ENCODE assay signal across 10 mouse cellular contexts in the genomic region with DNA sequence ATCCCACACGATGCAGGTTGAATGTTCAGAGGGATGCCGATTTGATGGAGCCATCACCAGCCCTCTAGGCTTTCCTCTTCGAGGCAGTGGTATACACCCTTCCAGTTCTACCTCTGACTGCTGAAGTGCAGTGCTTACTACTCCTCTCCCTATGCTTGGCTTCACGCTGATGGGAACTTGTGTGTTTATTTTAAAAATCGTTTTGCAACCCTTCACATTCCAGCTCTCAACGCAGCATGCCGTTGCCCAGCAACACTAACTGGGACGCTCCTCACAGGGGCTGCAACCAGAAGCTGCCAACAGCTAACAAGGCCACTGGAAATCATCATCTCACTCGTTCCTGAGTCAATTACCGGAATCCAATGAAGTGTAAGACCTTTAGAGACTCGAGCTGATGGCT.
DNase-seq lines count a peak whose midpoint lies in the region; ATAC-seq lines count a peak whose summit lies in the region.
"Had no signal": no experiment of that assay in that cellular context is flagged by ENCODE, and none has a peak within 500 bp of the region (broad histone marks: within the 10 kb centered on the region; RNA-seq: fewer than 3 reads in every experiment).

No protein-coding gene starts in this region.

- peak; percentile 53; the same call in 1 of the 2 replicates for ATAC-seq in heart, embryonic 12.5 days (ENCODE audit: insufficient number of reproducible peaks, low FRiP score)

- no peaks in the 10 kb centered on the region for H3K27me3 ChIP-seq in heart, embryonic 12.5 days (replicated peaks)
- H3K27me3 ChIP-seq: embryonic facial prominence, embryonic 13.5 days; liver, embryonic 15.5 days had no signal

- intact Hi-C loops in heart, postnatal 10 days (cut with DNase I), result no loop called here
- intact Hi-C loops in left cerebral cortex, postnatal 4 days (cut with DNase I), result no loop called here

- 44% methylated on average over 11 of the region's 11 CpGs for WGBS in heart, embryonic 12.5 days

- peak overlapping the region; percentile 21; the same call in 1 of the 2 replicates for H3K27ac ChIP-seq in heart, embryonic 12.5 days (ENCODE audit: poor library complexity, severe bottlenecking)
- H3K27ac ChIP-seq: embryonic facial prominence, embryonic 13.5 days; liver, embryonic 15.5 days had no signal

- no peak overlapping the region for H3K4me3 ChIP-seq in heart, embryonic 12.5 days
- H3K4me3 ChIP-seq: embryonic facial prominence, embryonic 13.5 days; liver, embryonic 15.5 days had no signal

- no peaks in the 10 kb centered on the region for H3K9me3 ChIP-seq in heart, embryonic 12.5 days (replicated peaks)
- H3K9me3 ChIP-seq: embryonic facial prominence, embryonic 13.5 days; liver, embryonic 15.5 days had no signal

- H3K36me3 ChIP-seq in heart, embryonic 12.5 days, result no peaks in the 10 kb centered on the region
- H3K36me3 ChIP-seq: embryonic facial prominence, embryonic 13.5 days; liver, embryonic 15.5 days had no signal

- no peak overlapping the region for H3K9ac ChIP-seq in heart, embryonic 12.5 days
- H3K9ac ChIP-seq: embryonic facial prominence, embryonic 13.5 days; liver, embryonic 15.5 days had no signal

- no peak for DNase-seq in heart, adult 8-10 months (ENCODE audit: low spot score)
- DNase-seq in embryo, embryonic 11 days, result peak; percentile 30
- DNase-seq in heart, postnatal 10 days, result peak; percentile 8 to 19
- peak; percentile 12 for DNase-seq in left cerebral cortex, postnatal 4 days
- peak; percentile 21 to 37 for DNase-seq in right cerebral cortex, postnatal 36 days (ENCODE audit: low spot score in 2 of 2)
- no peak for DNase-seq in urinary bladder, postnatal 10 days (ENCODE audit: low spot score)
- no peak for DNase-seq in spleen, postnatal 10 days (ENCODE audit: low spot score in 2 of 2)

- H3K4me1 ChIP-seq in heart, embryonic 12.5 days (replicated peaks), result peaks cover 3% of the 10 kb centered on the region; the same call in 1 of the 2 replicates
- H3K4me1 ChIP-seq: embryonic facial prominence, embryonic 13.5 days; liver, embryonic 15.5 days had no signal

- H3K4me2 ChIP-seq in heart, embryonic 12.5 days, result peak overlapping the region; percentile 43
- H3K4me2 ChIP-seq: embryonic facial prominence, embryonic 13.5 days; liver, embryonic 15.5 days had no signal

Comparison
In these comparisons a context has a peak if more than half of its experiments do, and no peak if none do; other contexts are left out.
1. DNase-seq: peak in embryo, embryonic 11 days (single experiment), heart, postnatal 10 days (2 of 2), left cerebral cortex, postnatal 4 days (single experiment) and right cerebral cortex, postnatal 36 days (2 of 2); none in heart, adult 8-10 months (single experiment), urinary bladder, postnatal 10 days (single experiment) and spleen, postnatal 10 days (0 of 2).